Mouse (Mus musculus): ENCODE measurements around the gene Rab32. TPM values are rescaled to one million over a fixed set of nuclear protein-coding genes. Genes with fewer than 3 reads are reported as not detected.

Rab32 gene
- polyA plus RNA-seq, 1 experiment from 2014 or later, result 28.5 TPM

- Histone ChIP-seq H3K27me3 (replicated peaks; ENCODE audit: control insufficient read depth, insufficient read depth, low read length) (no peaks in the 10 kb centered on the region), H3K9ac (ENCODE audit: low read depth, low read length) (peak overlapping the region; percentile 72), H3K4me2 (replicated peaks; ENCODE audit: low read depth) (peak overlapping the region; percentile 95), H3K27ac (ENCODE audit: low read depth, low read length) (peak overlapping the region; percentile 62; the same call in 1 of the 2 replicates), H3K4me3 (ENCODE audit: low read depth, low read length) (peak overlapping the region; percentile 76), H3K36me3 (ENCODE audit: control insufficient read depth, insufficient read depth) (no peaks in the 10 kb centered on the region), H3K4me1 (replicated peaks; ENCODE audit: control insufficient read depth, insufficient read depth, low read length) (0 out of 2 replicates have a peak, but pooled peaks cover 3% of the 10 kb centered on the region), H3K9me3 (ENCODE audit: control insufficient read depth) (no peaks in the 10 kb centered on the region)
- no peak for TF ChIP-seq CTCF (IDR thresholded peaks at IDR 0.05; ENCODE audit: low read depth)
- WGBS, result 4% methylated on average over 8 of the region's 8 CpGs
- no peak for ATAC-seq
Measured at GRCm38 (mm10) chr10:10557085-10557484, 980 bp downstream of the Rab32 start.

GRCm38 (mm10) chr10:10555676-10556075 is 2.4 kb downstream of the Rab32 start:
- ATAC-seq, result no peak
- H3K4me3 ChIP-seq (ENCODE audit: low read depth, low read length), result no peak overlapping the region
- no peaks in the 10 kb centered on the region for H3K36me3 ChIP-seq (ENCODE audit: control insufficient read depth, insufficient read depth)
- no peak for TF ChIP-seq CTCF (IDR thresholded peaks at IDR 0.05; ENCODE audit: low read depth)
- H3K9ac ChIP-seq (ENCODE audit: low read depth, low read length), result no peak overlapping the region
- H3K4me2 ChIP-seq (replicated peaks; ENCODE audit: low read depth), result no peak overlapping the region
- H3K9me3 ChIP-seq (ENCODE audit: control insufficient read depth), result no peaks in the 10 kb centered on the region
- 0 out of 2 replicates have a peak, but pooled peaks cover 3% of the 10 kb centered on the region for H3K4me1 ChIP-seq (replicated peaks; ENCODE audit: control insufficient read depth, insufficient read depth, low read length)
- no peak overlapping the region for H3K27ac ChIP-seq (ENCODE audit: low read depth, low read length)
- 80% methylated on average over 3 of the region's 3 CpGs for WGBS
- no peaks in the 10 kb centered on the region for H3K27me3 ChIP-seq (replicated peaks; ENCODE audit: control insufficient read depth, insufficient read depth, low read length)

- no peak overlapping the region for H3K9ac ChIP-seq (ENCODE audit: low read depth, low read length)
- H3K27me3 ChIP-seq (replicated peaks; ENCODE audit: control insufficient read depth, insufficient read depth, low read length), result no peaks in the 10 kb centered on the region
- no peak for ATAC-seq
- H3K4me1 ChIP-seq (replicated peaks; ENCODE audit: control insufficient read depth, insufficient read depth, low read length), result 0 out of 2 replicates have a peak, but pooled peaks cover 3% of the 10 kb centered on the region
- H3K4me3 ChIP-seq (ENCODE audit: low read depth, low read length), result no peak overlapping the region
- 53% methylated on average over 5 of the region's 5 CpGs for WGBS
- H3K36me3 ChIP-seq (ENCODE audit: control insufficient read depth, insufficient read depth), result no peaks in the 10 kb centered on the region
- no peaks in the 10 kb centered on the region for H3K9me3 ChIP-seq (ENCODE audit: control insufficient read depth)
- no peak overlapping the region for H3K4me2 ChIP-seq (replicated peaks; ENCODE audit: low read depth)
- no peak for TF ChIP-seq CTCF (IDR thresholded peaks at IDR 0.05; ENCODE audit: low read depth)
- H3K27ac ChIP-seq (ENCODE audit: low read depth, low read length), result no peak overlapping the region
Measured at GRCm38 (mm10) chr10:10555221-10555620, 2.8 kb downstream of the Rab32 start.

- no peaks in the 10 kb centered on the region for H3K36me3 ChIP-seq (ENCODE audit: control insufficient read depth, insufficient read depth)
- TF ChIP-seq CTCF (IDR thresholded peaks at IDR 0.05; ENCODE audit: low read depth), result no peak
- H3K4me3 ChIP-seq (ENCODE audit: low read depth, low read length), result no peak overlapping the region
- H3K4me1 ChIP-seq (replicated peaks; ENCODE audit: control insufficient read depth, insufficient read depth, low read length), result no peaks in the 10 kb centered on the region
- no peaks in the 10 kb centered on the region for H3K9me3 ChIP-seq (ENCODE audit: control insufficient read depth)
- H3K27ac ChIP-seq (ENCODE audit: low read depth, low read length), result no peak overlapping the region
- ATAC-seq, result no peak
- H3K27me3 ChIP-seq (replicated peaks; ENCODE audit: control insufficient read depth, insufficient read depth, low read length), result no peaks in the 10 kb centered on the region
- H3K4me2 ChIP-seq (replicated peaks; ENCODE audit: low read depth), result no peak overlapping the region
- 69% methylated on average over 1 of the region's 1 CpGs for WGBS
- no peak overlapping the region for H3K9ac ChIP-seq (ENCODE audit: low read depth, low read length)
Measured at GRCm38 (mm10) chr10:10550134-10550533, 7.9 kb downstream of the Rab32 start.

- TF ChIP-seq CTCF (IDR thresholded peaks at IDR 0.05; ENCODE audit: low read depth), result no peak
- H3K9me3 ChIP-seq (ENCODE audit: control insufficient read depth), result no peaks in the 10 kb centered on the region
- WGBS, result 51% methylated on average over 5 of the region's 5 CpGs
- H3K4me2 ChIP-seq (replicated peaks; ENCODE audit: low read depth), result no peak overlapping the region
- no peak overlapping the region for H3K27ac ChIP-seq (ENCODE audit: low read depth, low read length)
- H3K36me3 ChIP-seq (ENCODE audit: control insufficient read depth, insufficient read depth), result no peaks in the 10 kb centered on the region
- ATAC-seq, result no peak
- H3K27me3 ChIP-seq (replicated peaks; ENCODE audit: control insufficient read depth, insufficient read depth, low read length), result no peaks in the 10 kb centered on the region
- H3K4me3 ChIP-seq (ENCODE audit: low read depth, low read length), result no peak overlapping the region
- no peak overlapping the region for H3K9ac ChIP-seq (ENCODE audit: low read depth, low read length)
- H3K4me1 ChIP-seq (replicated peaks; ENCODE audit: control insufficient read depth, insufficient read depth, low read length), result no peaks in the 10 kb centered on the region
Measured at GRCm38 (mm10) chr10:10546623-10547022, 11.4 kb downstream of the Rab32 start.

- no peak for ATAC-seq
- H3K9me3 ChIP-seq (ENCODE audit: control insufficient read depth), result no peaks in the 10 kb centered on the region
- no peaks in the 10 kb centered on the region for H3K36me3 ChIP-seq (ENCODE audit: control insufficient read depth, insufficient read depth)
- no peak overlapping the region for H3K4me3 ChIP-seq (ENCODE audit: low read depth, low read length)
- H3K27me3 ChIP-seq (replicated peaks; ENCODE audit: control insufficient read depth, insufficient read depth, low read length), result no peaks in the 10 kb centered on the region
- no peak overlapping the region for H3K4me2 ChIP-seq (replicated peaks; ENCODE audit: low read depth)
- no peak for TF ChIP-seq CTCF (IDR thresholded peaks at IDR 0.05; ENCODE audit: low read depth)
- 87% methylated on average over 3 of the region's 3 CpGs for WGBS
- H3K4me1 ChIP-seq (replicated peaks; ENCODE audit: control insufficient read depth, insufficient read depth, low read length), result no peaks in the 10 kb centered on the region
- H3K9ac ChIP-seq (ENCODE audit: low read depth, low read length), result no peak overlapping the region
- no peak overlapping the region for H3K27ac ChIP-seq (ENCODE audit: low read depth, low read length)
Measured at GRCm38 (mm10) chr10:10544955-10545354, 13.1 kb downstream of the Rab32 start.

Other genes starting within 250 kb of the Rab32 start
- gene Adgb, start 85.9 kb downstream of the Rab32 start, polyA plus RNA-seq (2015; fragmentation: Nextera tagmentation; extraction: Ambion mirVana), result 0.13 and 0.17 TPM in 2 replicates
- not detected in 2 replicates for gene Gm10944, start 123.1 kb upstream of the Rab32 start, polyA plus RNA-seq (2015; fragmentation: Nextera tagmentation; extraction: Ambion mirVana)